Mouse (Mus musculus) hindlimb bud, embryonic 11.5 days (tissue): ENCODE data around the gene Igf2r.

Experiments used
- DNase-seq: peaks from one replicate; pipeline ENCODE4 v3.0.0-alpha.2; 2012; ENCODE audit warnings: low read depth, low spot score; ENCODE audit errors: extremely low spot score

Gene Igf2r

DNA sequence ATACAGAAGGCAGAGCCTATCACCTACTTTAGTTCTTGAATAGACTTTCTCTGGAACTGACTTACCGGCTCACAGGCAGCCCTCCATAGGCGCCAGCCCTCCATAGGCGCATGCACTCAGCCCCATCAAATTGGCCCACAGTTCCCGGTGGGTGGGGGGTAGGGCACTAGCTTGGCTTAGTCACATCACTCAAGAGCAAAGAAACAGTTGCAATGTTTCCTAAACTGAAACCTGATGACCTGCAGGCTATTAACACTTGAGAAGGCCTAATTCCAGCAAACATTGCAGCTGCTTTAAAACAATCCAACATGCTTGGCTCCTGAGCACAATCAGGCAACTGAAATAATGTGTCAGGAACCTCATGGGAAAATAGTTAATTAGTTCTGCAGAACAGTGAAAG, 18.2 kb downstream of the Igf2r start:
- DNase-seq: peak; percentile 75

DNA sequence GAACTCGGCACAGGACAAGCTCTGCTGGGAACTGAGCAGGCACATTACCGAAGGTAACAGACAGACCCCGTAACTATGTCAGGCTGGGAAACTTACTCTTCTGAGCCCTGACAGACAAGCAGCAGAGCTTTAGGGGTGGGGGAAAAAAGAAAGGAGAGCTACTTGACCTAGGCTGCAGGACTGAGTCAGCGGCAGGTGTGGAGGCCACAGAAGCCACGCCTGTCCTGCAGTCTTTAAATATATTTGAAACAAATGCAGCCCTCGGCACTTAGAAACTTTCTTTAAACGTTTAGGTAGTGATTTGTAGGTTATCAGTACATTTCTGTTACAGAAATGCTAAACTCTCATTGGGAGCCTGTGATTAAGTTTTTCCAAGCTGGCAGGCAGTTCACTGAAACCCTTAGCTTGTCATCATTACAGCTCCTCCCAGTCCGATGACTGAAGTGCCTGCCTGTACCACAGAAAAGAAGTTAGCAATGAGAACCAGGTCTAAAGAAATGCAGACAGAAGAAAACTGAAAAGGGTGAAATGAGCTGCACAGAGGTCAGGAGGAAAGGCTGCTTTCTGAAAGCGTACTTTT, 18.8 kb downstream of the Igf2r start:
- DNase-seq: no peak

DNA sequence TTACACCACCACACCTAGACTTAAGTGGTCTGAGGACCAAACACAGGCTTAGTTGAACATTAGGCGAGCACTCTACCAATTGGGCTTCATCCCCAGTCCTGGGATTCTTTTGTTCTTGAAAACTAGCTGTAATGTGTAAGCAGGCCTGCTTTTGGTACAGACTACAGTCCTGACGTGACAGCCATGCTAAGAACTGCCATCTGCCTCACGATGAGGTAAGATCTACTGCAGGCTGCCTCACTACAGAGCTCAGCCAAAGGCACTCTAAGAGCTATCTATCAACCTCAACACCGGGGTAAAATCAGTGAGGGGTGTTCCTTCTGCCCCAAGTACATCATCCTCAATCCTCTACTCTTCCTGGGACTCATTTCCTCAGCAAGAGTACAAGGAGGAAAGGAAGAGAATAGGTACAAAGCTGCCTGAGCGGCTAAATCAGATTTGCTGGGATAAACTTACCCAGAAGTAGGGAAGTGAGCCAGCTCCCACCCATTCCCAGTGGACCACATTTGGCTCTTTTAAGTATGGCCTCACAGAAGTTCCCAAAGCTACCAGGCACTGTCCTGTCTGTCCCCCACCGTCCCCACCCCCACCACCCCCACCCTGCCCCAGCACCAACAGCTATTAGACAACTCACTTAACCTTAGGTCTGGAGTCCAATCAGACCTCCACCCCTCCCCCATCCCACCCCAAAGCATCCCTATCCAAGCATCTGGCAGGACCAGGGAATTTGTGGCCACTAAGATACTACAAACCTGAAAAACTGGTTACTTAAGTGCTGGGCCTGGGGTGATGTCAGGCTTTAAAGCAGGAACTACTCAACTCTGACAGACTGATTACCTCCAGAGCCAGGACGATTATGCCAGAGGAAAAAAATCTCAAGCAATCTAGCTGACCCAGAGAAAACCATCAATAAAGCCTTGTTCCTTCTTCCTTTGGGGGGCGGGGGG, 19.8 kb downstream of the Igf2r start:
- DNase-seq: no peak

DNA sequence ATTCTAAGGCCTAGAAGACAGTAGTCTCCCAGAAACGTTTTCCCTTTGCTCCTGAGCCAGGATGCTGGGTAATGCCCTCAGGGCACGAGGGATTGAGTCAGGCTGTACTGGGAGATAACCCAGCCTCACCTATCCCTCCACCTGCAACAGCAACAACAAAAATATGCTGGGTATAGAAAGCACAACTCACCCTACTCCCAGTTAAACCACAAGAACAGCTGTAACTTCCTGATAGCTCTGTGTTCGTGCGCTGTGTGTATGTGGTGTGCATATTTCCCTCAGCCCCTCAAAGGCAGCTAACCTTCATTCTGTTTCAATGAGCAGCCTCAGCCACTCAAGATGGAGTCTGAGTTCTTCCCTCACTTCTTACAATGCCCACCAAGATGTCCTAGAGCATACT, 23.7 kb downstream of the Igf2r start:
- no peak for DNase-seq

DNA sequence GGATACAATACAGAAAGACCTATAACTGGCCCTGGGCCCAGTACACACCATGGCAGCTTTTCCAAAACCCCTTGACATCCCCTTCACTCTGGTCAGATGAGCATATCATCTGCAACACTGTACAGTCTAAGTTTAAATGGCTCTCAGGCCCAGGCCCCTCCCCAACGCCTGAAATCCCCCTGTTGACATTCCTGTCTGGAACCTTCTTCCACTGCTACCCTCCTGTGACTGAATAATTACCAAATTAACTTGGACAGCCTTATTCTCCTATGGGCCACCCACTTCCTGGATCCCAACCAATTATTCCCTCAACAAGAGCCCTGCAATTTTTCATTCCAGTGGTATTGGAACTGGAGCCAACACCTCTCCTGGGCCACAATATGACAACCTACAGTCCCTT, 25.4 kb downstream of the Igf2r start:
- DNase-seq: no peak

DNA sequence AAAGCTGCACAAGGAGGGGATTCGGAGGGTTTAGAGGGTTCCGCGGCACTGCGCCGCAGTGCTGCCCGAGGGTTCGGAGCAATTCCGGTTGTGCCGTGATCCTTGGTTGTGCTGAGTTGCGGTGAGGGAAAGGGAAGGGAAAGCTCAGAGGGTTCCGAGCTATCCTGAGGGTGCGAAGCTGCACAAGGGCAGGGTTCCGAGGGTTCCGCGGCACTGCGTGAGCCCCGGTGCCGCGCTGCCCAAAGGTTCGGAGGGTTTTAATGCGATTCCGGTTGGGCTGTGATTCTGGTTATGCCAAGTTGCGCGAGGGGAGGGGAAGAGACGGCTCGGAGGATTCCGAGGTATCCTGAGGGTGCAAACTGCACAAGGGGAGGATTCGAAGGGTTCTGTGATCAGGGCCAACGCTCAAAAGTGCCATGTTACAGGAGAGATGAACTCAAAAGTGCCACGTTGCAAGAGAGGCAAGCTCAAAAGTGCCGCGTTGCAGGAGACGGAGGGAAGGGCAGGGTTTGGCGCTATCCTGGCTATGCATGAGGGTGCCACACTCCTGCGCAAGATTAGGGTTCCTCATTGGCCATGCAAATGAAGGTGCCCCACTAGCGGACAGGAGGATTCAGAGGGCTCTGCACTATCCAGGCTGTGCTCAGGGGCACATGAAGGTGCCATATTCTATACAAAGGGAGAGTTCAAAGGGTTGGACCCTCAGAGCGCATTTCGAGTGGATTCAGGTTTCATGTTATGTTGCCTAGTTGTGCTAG, 27.1 kb downstream of the Igf2r start:
- DNase-seq: no peak

DNA sequence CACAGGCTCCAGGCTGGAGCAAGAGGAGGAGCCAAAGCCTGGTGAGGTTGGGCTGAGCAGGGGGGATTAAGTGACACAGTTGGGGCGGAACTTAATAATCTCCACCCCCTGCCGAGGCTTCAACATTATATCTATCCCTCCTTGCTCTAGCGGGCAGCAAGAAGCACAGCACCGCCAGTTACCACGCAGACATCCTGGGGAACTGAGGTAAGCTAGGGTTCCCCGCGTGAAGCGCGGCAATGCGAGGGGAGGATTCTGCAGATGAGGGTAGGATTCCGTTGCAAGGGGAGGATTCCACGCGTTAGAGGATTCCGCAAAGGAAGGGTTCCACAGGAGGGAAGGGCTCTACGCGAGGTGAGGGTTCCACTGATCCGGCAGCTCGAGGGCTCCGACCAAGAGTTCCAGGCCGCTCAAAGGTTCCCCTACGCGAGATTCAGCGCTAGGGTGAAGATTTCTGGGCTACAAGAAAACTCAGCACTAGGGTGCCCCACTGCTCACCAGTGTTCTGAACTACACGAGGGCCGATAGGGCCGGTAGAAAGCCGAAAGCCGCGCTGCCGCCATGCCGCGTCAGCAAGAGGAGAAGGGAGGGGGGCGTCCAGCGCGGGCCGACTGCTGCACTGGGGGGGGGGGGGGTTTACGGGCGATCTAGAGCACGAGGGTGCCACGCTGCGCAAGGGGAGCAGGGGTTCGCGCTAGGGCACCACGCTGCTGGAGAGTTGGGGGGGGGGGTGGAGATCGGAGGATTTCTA, 28.1 kb downstream of the Igf2r start:
- DNase-seq: no peak

DNA sequence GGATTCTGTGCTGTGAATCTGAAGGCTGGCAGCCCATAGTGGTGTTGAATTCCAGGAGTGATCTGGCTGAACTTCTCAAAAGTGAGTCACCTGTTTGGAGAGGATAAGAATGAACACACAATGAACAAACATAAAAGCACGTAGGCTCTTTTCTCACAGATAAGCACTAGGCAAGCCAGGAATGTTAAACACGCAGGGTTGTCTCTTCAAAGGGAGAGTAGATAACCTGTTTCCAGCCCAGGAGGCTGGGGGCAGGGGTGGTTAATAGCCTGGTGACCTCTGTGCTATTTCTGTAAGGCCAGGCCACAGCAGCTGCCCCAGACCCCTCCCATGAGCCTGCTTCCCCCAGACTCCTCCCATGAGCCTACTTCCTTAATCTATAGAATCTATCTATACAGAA, 29.1 kb downstream of the Igf2r start:
- no peak for DNase-seq

DNA sequence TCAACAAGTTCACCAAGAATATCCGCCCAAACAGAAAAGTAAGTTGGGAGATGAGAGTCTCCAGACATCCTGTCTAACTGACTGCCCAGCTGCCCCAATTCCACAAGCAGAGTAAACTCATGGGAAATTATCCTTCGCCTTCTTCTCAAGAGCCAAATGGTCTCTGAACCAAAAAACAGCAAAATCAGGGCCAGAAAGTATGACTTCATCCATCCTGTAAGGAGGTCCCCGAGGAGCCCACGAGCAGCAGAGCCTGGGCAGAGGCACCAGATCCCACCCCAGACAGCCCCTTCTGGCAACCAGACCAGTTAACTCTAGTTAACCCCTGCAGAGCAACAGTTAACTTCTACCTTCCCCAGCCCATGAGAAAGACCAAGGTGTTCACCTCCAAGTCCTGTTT, 29.9 kb downstream of the Igf2r start:
- no peak for DNase-seq

DNA sequence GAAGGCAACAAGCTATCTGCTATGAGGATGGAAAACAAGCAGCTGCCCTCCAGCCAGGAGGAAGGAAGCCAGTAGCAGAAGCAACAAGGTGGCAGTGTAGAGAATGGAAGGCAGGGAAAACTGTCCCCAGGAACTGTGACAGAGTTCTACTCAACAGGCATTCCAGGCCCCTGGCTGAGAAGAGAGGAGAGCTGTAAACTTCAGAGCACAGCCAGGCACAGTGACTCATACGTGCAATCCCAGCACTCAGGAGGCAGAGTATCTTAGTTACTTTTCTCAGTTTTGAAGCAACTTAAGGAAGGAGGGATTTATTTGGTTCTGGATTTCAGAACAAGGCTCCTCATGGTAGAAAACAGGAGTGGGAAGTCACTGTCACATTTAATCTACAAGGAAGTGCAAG, 31.5 kb downstream of the Igf2r start:
- DNase-seq: no peak

DNA sequence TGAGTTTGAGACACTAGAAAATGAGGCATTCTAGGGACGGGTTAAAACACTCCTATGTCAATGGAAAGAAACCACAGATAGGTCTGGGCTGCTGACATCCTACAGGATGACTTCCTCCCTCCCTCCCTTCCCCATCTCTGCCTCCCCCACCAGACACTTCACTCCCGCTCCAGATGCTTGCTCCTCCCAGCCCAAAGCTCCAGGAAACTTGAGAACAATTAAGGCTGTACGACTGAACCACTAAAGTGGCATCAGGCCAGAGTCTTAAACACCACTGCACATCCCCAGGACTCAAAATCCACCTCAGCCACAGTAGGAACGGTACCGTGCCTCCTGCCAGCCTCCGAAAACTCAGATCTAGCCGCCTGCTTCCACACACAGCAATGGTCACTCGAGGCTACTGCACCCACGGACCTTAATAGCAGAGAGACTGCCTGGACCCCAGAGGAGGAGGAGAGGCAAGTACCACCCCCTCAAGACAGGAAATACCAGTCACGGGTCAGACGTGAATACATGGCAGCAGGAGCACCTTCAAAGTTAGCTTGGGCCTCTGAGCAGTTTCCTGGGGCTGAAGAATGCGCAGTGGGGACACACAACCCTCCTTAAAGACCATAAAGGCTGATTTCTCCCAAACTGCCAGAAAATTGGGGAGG, 35.1 kb downstream of the Igf2r start:
- no peak for DNase-seq

DNA sequence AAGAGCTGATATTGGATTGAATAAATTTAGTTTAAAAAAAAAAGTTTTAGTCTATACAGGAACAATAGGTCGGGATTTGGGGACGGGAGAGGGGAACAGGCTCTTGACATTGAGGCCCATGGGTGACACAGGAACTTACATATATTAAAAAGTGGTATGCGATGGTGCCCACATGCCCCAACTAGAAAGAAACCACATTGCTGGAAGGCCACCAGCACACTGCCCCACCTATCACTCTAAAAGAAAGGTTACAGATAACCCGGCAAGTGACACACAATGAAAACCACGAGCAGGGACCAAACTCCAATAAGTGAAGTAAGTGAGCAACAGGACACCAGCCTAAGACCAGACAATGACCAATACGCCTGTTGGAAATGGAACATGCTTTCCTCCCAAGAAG, 36.3 kb downstream of the Igf2r start:
- DNase-seq: no peak

DNA sequence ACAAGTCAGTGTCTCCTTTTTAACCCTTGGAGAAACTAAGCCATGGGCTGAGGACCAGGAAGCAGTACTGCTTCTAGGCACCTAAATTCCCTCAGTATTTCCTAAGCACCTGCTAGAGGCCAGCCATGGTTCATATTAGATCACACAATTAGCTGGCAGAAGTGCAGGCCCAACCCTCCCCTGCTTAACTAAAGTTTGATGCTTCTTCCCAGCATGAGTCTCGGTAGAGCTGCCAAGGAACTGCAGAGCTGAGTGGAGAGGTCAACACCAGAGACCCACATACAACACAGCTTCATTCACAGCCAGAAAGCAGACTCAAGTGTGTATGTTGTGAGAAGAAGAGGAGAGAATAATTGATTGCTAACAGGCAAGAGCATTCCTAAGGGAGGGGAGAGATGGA, 40.9 kb downstream of the Igf2r start:
- no peak for DNase-seq

DNA sequence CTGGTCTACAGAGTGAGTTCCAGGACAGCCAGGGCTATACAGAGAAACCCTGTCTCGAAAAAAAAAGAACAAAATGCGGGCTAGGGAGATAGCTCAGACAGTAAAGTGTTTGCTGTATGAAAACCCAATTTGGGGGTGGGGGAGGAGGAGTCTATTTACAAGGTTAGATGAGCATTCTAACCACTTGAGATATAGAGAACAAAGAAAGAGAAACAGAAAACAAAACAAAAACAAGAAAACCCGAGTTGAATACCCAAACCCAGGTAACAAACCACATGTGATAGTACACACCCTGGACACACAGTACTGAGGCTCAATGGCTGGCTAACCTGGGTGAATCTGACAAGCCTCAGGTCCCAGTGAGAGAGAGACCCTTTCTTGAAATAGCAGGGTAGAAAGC, 41.7 kb downstream of the Igf2r start:
- DNase-seq: no peak

DNA sequence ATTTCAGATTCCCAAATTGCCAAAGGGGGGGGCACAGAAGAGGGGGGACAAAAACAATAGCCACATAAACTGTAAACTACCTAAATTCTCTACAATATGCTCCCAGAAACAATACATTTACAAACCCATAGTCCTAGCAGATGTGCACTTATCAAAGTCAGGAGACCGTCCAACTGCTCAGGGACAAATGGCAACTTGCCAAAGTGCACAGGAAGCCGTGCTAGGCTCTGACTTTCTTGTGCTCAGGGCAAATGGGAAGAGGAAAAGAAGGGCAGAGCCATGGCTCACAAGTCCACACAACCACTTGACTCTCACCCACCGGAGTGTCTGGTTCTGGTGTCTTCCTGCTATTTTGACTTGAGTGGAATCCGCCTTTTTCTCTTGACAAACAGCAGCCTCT, 43.6 kb downstream of the Igf2r start:
- no peak for DNase-seq

DNA sequence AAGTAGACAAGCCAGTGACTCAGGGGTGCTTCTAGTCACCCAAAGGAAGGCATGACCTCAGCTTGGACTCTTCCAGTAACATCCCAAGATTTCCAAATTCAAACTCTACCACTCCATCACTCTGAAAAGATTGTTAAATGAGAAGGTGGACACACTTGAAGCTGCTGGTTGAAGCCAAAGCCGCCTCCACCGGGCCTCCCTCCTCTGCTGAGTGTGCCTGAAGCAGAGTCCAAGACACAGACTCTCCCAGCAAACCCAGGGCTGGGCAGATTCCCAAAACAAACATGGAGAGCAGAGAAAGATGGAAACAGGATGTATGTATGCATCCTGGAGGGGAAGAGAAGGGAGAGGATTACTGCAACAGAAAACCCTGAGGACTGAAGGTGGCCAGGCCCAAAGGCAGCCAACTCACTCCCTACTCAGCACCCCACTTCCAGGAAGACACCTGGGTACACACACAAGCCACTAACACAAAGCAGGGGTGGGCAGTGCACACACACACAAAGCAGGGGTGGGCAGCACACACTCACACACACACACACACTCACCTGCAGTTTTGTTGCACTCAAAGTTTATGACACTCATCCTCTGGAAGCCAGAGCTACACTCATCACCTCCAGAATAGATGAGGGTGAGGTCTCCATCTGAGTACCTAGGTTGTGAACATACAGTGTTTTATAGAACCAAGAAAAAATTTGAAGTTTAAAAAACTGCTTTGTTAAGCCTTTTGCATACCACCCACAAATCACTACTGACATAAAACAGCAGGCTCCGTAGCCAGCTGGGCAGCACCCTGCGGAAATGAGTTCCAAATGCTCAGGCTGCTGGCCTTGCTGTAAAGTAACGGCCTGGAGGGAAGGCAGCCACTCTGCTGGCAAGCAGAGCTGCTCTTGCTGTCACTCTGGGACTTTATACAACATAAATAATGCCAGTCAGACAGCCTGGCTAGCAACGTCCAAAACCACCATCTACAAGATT, 44.4 kb downstream of the Igf2r start:
- peak; percentile 77 for DNase-seq

DNA sequence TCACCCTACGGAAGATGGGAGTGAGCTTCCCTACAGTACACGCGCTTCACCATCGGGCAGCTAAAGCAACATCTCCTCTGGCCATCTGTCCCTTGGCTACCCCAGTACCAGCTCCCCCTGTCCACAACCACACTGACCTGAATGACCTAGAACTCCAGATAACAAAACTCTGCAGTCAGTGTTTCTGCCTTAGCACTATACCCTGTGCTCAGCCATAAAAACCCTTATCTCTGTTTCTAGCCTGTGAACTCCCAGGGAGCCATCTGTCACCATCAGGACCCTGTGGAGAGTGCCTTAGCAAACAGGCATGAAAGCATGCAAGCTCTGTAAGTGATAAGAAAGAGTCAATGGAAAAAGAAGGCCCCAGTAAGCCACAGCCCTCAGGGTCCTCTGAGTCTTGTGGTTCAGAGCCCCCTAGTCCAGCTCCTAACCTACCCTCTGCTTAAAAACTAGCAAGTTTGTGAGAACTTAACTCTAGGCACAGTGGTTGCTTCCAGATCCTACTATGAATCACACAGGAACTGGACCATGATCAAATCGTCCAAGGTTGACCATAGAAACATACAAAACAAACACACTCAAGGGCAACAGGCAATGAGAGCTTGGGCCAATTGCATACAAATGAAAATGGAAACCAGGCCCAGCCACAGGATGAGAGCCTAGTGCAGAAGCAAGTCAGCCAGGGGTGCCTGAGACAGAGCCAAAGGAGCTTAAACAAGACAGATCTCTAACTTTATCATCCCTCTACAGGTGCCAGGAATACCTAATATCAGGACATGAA, 45.3 kb downstream of the Igf2r start:
- no peak for DNase-seq

DNA sequence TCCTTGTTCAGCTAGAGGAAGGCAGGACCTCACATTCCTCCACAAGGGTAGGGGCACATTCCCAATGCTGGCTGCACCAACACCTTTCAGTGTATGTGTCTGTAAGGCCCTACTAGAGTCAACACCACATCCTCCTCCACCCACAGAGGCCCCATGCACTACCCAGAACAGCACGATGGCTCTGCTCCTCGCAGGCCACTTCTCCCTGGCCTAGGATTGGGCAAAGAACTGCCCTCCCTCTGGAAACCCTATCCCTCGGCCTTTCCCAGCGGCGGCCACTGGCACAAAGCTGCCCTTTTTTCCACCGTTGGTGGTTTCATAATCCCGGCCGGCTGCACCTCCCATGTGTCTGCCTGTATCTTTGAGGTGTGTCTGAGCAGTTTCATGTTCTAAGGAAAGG, 46.8 kb downstream of the Igf2r start:
- DNase-seq: no peak
